Mouse (Mus musculus) stomach, embryonic 16.5 days (tissue): ENCODE results near the gene Psmc3. TPM values are rescaled to one million over a fixed set of nuclear protein-coding genes. Genes with fewer than 3 reads are reported as not detected.
A peak's percentile ranks its signal among the peaks of the same experiment; 100 is the strongest.

ENCODE experiments used
- ATAC-seq: fragments of 200-750 bp; cut with Nextera tagmentation; 2 replicates; pipeline ENCODE4 v1.8.0; 2017; ENCODE audit warnings: moderate number of reproducible peaks, moderate TSS enrichment; ENCODE audit not compliant: insufficient read depth, low FRiP score
- H3K27ac ChIP-seq: fragments of 300-500 bp; sonication (generic); 2 replicates; pipeline ENCODE4 v1.5.1; 2014; ENCODE audit warnings: low read length
- H3K27me3 ChIP-seq: fragments of 300-500 bp; sonication (generic); 2 replicates; pipeline ENCODE4 v1.6.1; 2014; ENCODE audit warnings: low read length, control low read depth, mixed read lengths; ENCODE audit not compliant: control insufficient read depth, insufficient read depth
- H3K36me3 ChIP-seq: fragments of 300-500 bp; sonication (generic); 2 replicates; pipeline ENCODE4 v1.6.1; 2014; ENCODE audit warnings: low read length; ENCODE audit not compliant: control insufficient read depth, insufficient read depth
- H3K4me1 ChIP-seq: fragments of 300-500 bp; sonication (generic); 2 replicates; pipeline ENCODE4 v1.6.1; 2014; ENCODE audit warnings: low read length, control low read depth, mixed read lengths; ENCODE audit not compliant: control insufficient read depth, insufficient read depth
- H3K4me2 ChIP-seq: fragments of 300-500 bp; sonication (generic); 2 replicates; pipeline ENCODE4 v1.6.1; 2014; ENCODE audit warnings: low read depth, low read length, mixed read lengths
- H3K4me3 ChIP-seq: fragments of 300-500 bp; sonication (generic); replicated peaks from 2 replicates; pipeline ENCODE4 v1.5.1; 2014; ENCODE audit warnings: mild to moderate bottlenecking, low read length
- H3K9ac ChIP-seq: fragments of 300-500 bp; sonication (generic); 2 replicates; pipeline ENCODE4 v1.6.1; 2014; ENCODE audit warnings: low read length
- H3K9me3 ChIP-seq: fragments of 300-500 bp; sonication (generic); replicated peaks from 2 replicates; pipeline ENCODE4 v1.6.1; 2016; ENCODE audit warnings: low read length, control low read depth; ENCODE audit not compliant: control insufficient read depth
- WGBS: fragments of 180-500 bp; shearing (Covaris S2); extraction: QIAGEN DNeasy Blood & Tissue Kit; methylation state at CpG from one replicate; pipeline ENCODE4 v1.1.7; 2014; 5-methylcytosine and 5-hydroxymethylcytosine counted together
- polyA plus RNA-seq: library from polyadenylated mRNA; unstranded; fragments of >200 nt; fragmentation: Nextera tagmentation; extraction: Ambion mirVana; gene quantifications from 2 replicates; pipeline ENCODE4 v1.2.1, GENCODE M21; 2015

Psmc3 gene
- polyA plus RNA-seq, 1 experiment from 2014 or later = 264 TPM

- ATAC-seq = no peak
- no peaks in the 10 kb centered on the region for H3K4me1 ChIP-seq
- H3K9me3 ChIP-seq = no peaks in the 10 kb centered on the region
- H3K27ac ChIP-seq = peak overlapping the region; percentile 28; the same call in 1 of the 2 replicates
- H3K4me2 ChIP-seq = no peak overlapping the region
- no peak overlapping the region for H3K4me3 ChIP-seq
- no peak overlapping the region for H3K9ac ChIP-seq
- no peaks in the 10 kb centered on the region for H3K36me3 ChIP-seq
- no peaks in the 10 kb centered on the region for H3K27me3 ChIP-seq
- WGBS = 43% methylated on average over 1 of the region's 1 CpGs
These were observed 29.6 kb downstream of the Psmc3 start for GRCm38 (mm10) chr2:91083366-91083940.

DNA sequence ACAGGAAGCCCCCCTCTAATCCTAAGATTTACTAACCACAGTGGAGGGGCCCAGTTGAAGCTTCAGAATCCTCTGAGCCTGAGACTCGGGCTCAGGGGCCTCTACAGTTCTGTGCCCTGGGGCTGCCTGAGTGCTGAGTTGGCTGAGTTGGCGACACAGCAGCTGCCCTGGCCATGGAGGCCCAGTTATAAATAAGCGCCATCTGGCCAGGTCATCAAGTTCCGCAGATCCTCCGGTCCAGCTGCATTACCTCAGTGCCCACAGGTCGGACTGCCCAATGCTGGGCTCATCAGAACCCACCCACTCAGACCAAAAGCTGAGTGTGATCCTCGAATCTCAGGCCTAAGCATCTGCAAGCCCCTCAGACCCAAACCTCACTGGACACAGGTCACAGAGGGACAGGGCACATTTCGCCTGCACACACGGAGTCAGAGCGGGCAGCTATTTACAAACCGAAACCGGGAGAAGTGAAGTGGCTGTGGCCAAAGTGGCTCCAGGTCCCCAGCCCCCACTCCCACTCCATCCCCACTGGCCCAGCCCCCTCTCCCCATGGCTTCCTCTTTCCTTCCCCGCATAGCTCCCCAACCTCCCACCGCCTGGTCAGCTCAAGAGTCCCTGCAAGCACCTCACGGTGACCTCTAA, 30.5 kb downstream of the Psmc3 start:
- H3K9me3 ChIP-seq = no peaks in the 10 kb centered on the region
- H3K9ac ChIP-seq = no peak overlapping the region
- H3K4me2 ChIP-seq = no peak overlapping the region
- no peak overlapping the region for H3K27ac ChIP-seq
- H3K4me3 ChIP-seq = no peak overlapping the region
- WGBS = 80% methylated on average over 15 of the region's 15 CpGs
- no peaks in the 10 kb centered on the region for H3K4me1 ChIP-seq
- no peaks in the 10 kb centered on the region for H3K36me3 ChIP-seq
- no peak for ATAC-seq
- H3K27me3 ChIP-seq = no peaks in the 10 kb centered on the region

DNA sequence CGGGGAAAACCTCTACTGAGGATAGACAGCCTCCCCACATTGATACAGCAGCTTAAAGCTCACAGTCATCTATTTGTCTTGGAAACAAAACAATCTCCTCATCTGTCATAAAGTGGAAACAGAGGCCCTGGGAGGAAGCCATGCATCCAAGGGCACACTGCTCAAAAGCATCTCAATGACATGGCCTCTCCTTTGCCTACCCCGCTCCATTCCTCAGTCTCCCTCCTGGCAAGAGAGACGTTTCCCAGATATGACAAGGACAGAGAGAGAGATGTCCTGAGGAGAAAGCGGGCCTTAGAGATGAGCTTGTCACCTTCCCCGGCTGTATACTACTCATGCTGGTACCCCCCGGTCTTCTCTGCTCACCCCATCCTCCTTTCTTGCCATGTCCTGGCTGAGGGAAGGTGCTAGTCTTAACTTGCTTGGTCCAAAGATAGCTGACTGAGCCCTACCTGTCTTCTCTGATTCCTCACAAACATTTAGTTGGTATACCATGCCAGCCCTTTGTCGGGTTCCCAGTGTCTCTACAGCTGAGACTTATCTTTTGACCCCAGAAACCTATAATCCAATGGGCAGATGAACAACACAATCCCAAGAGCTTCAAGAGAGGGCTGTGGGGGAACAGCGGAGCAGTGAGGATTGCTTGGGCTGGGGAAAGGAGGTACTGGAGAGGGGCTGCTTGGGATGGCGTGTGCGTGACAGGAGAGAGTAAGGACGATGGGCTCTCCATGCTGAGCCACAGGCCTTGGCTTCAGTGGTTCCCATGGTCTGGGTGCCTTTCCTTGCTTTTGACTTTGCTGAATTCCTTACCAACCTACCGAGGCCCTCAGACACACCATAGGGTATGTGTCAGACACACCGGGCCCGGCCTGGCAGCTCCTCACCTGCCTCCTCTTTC, 31.9 kb downstream of the Psmc3 start:
- H3K27me3 ChIP-seq = no peaks in the 10 kb centered on the region
- no peak overlapping the region for H3K27ac ChIP-seq
- no peaks in the 10 kb centered on the region for H3K4me1 ChIP-seq
- 85% methylated on average over 14 of the region's 14 CpGs for WGBS
- no peak overlapping the region for H3K4me2 ChIP-seq
- H3K4me3 ChIP-seq = no peak overlapping the region
- no peak for ATAC-seq
- H3K9me3 ChIP-seq = no peaks in the 10 kb centered on the region
- H3K36me3 ChIP-seq = no peaks in the 10 kb centered on the region
- no peak overlapping the region; the same call in 1 of the 2 replicates for H3K9ac ChIP-seq

DNA sequence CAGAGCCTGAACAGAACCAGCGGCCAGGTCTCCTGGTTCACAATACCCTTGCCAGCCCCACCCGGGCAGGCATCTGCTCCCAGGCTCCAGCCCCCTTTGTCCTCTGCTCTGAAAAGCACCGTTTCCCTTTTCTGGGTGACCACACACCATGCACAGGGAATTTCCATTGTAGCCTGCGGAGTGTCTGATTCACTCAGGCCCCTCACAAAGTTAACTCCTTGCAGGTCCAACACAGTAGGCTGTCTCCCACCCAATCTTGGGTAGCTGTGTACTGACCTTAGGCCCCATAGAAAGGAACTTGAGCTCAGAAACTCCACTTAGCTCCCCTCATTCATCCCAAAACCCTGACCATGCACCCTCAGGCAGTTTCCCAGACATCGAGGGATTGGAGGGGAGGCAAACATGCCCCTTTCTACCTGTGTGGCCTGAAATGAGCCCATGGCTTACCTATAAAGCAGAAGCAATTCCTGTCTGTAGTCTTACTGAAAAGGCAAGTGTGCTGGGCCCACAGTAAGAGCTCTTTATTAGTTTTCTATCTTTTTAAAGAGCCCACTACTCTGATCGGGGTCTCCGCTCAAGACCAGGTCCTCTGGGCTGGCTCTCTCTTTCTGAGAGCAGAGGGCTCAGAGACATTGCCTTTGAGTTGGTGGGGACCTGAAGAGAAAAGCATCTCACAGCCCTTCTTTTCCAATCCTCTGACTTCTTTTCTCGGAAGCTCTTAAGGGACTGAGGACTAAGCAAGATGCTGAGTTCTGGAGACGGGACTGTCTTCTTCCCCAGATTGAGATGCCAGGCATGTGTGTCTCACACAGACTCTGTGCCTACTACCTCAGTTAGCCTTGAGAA, 32.8 kb downstream of the Psmc3 start:
- no peak overlapping the region for H3K4me2 ChIP-seq
- no peaks in the 10 kb centered on the region for H3K4me1 ChIP-seq
- no peaks in the 10 kb centered on the region for H3K27me3 ChIP-seq
- ATAC-seq = no peak
- H3K9me3 ChIP-seq = no peaks in the 10 kb centered on the region
- no peak overlapping the region for H3K27ac ChIP-seq
- no peak overlapping the region; the same call in 1 of the 2 replicates for H3K9ac ChIP-seq
- WGBS = 73% methylated on average over 9 of the region's 9 CpGs
- H3K36me3 ChIP-seq = no peaks in the 10 kb centered on the region
- H3K4me3 ChIP-seq = no peak overlapping the region

- H3K4me3 ChIP-seq = no peak overlapping the region
- no peak overlapping the region for H3K4me2 ChIP-seq
- H3K27me3 ChIP-seq = no peaks in the 10 kb centered on the region
- 79% methylated on average over 9 of the region's 9 CpGs for WGBS
- H3K36me3 ChIP-seq = no peaks in the 10 kb centered on the region
- no peak overlapping the region for H3K27ac ChIP-seq
- H3K4me1 ChIP-seq = no peaks in the 10 kb centered on the region
- no peak for ATAC-seq
- no peak overlapping the region for H3K9ac ChIP-seq
- H3K9me3 ChIP-seq = no peaks in the 10 kb centered on the region
These were observed 33.6 kb downstream of the Psmc3 start for GRCm38 (mm10) chr2:91087453-91087852.

- Histone ChIP-seq H3K27me3 (no peaks in the 10 kb centered on the region), H3K27ac (no peak overlapping the region), H3K36me3 (no peaks in the 10 kb centered on the region), H3K9me3 (no peaks in the 10 kb centered on the region), H3K4me2 (no peak overlapping the region), H3K4me3 (no peak overlapping the region), H3K4me1 (no peaks in the 10 kb centered on the region), H3K9ac (no peak overlapping the region)
- 75% methylated on average over 9 of the region's 9 CpGs for WGBS
- ATAC-seq = no peak
These were observed 35.2 kb downstream of the Psmc3 start for GRCm38 (mm10) chr2:91088987-91089386.

GRCm38 (mm10) chr2:91090208-91090607, 36.4 kb downstream of the Psmc3 start:
- no peak for ATAC-seq
- no peak overlapping the region for H3K4me3 ChIP-seq
- no peak overlapping the region for H3K4me2 ChIP-seq
- no peaks in the 10 kb centered on the region for H3K4me1 ChIP-seq
- 60% methylated on average over 6 of the region's 6 CpGs for WGBS
- no peak overlapping the region for H3K9ac ChIP-seq
- H3K27me3 ChIP-seq = no peaks in the 10 kb centered on the region
- H3K9me3 ChIP-seq = no peaks in the 10 kb centered on the region
- H3K36me3 ChIP-seq = no peaks in the 10 kb centered on the region
- no peak overlapping the region for H3K27ac ChIP-seq

GRCm38 (mm10) chr2:91090827-91091226, 37.0 kb downstream of the Psmc3 start:
- H3K4me3 ChIP-seq = no peak overlapping the region
- WGBS = 67% methylated on average over 6 of the region's 6 CpGs
- H3K4me2 ChIP-seq = no peak overlapping the region
- no peaks in the 10 kb centered on the region for H3K36me3 ChIP-seq
- H3K4me1 ChIP-seq = no peaks in the 10 kb centered on the region
- H3K27ac ChIP-seq = no peak overlapping the region
- no peak for ATAC-seq
- no peaks in the 10 kb centered on the region for H3K9me3 ChIP-seq
- no peak overlapping the region for H3K9ac ChIP-seq
- no peaks in the 10 kb centered on the region for H3K27me3 ChIP-seq
